8 mouse cellular contexts compared by ENCODE assay signal in the genomic region with DNA sequence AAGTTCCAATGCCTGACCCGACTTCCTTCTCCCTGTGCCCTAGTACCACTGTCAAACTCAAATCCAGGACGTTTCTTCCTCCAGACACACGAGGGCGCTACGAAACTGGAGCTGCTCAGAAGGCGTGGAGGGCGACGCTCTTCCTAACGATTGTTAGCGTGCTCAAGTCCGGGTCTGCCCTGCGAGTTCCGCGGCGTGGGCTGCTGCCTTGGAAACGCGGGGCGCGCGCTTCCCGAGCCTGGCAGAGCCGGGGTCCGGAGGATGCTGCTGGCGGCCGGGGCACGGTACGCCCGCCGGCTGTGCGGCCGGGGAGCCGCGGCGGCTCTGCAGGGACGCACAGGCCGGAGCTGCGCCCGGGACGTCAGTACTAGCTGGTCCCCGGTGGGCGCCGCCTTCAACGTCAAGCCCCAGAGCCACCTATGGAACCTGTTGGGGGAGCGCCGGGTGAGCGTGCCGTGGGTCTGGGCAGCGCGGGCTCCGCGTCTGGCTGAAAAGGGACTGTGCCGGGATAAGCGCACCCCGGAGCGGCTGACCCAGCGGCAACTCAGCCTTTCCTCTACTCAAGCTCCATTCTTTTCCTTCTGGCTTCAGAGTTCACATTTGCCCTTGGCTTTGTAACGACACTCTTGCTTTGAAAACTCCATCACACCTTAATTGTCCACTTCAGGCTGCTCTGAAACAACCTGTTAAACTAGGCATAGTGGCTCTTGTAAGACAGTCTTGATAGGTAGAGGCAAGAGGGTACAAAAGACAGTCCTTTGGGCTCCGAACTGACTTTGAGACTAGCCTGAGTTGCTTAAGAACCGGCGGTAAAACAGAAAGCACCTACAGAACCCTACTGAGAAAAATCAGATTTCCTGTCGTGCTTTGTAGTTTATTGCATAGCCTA. TPM values are rescaled to one million over a fixed set of nuclear protein-coding genes. Genes with fewer than 3 reads are reported as not detected.
DNase-seq lines count a peak whose midpoint lies in the region; ATAC-seq and TF ChIP-seq lines count a peak whose summit lies in the region.

A gene (plus strand): TSS at position 147 of the 889 bp plus-strand sequence.

- H3K4me3 ChIP-seq in bone marrow macrophage, adult 2 months (ENCODE audit: insufficient read depth, low read length), result peak within 1 kb of the TSS; percentile 82
- peak within 1 kb of the TSS; percentile 90 for H3K4me3 ChIP-seq in embryonic fibroblast, embryonic 13.5 days (ENCODE audit: insufficient read depth, low read length)
- peak within 1 kb of the TSS; percentile 69 for H3K4me3 ChIP-seq in kidney, embryonic 14.5 days (ENCODE audit: low read length)
- H3K4me3 ChIP-seq in limb, embryonic 15.5 days, result peak within 1 kb of the TSS; percentile 81

- whole genome bisulfite sequencing in kidney, embryonic 14.5 days, result under 1% methylated on average over 61 of the region's 61 CpGs
- WGBS in limb, embryonic 15.5 days, result under 1% methylated on average over 61 of the region's 61 CpGs

- H3K27me3 ChIP-seq in kidney, embryonic 14.5 days (ENCODE audit: control insufficient read depth, insufficient read depth, low read length), result no peaks in the 10 kb centered on the region
- 0 out of 2 replicates have a peak, but pooled peaks cover 4% of the 10 kb centered on the region for H3K27me3 ChIP-seq in limb, embryonic 15.5 days

- H3K36me3 ChIP-seq in kidney, embryonic 14.5 days (ENCODE audit: control insufficient read depth, insufficient read depth, low read length), result peaks cover 5% of the 10 kb centered on the region; the same call in 1 of the 2 replicates
- H3K36me3 ChIP-seq in limb, embryonic 15.5 days, result peaks cover 14% of the 10 kb centered on the region

- peak; percentile 94 for DNase-seq in A20 (ENCODE audit: low read depth, low spot score)
- DNase-seq in heart, adult 9 months (ENCODE audit: low spot score in 2 of 2), result peak; percentile 71 to 83
- DNase-seq in monocyte, adult 2 months (ENCODE audit: low read depth in 1 of 2, low spot score in 2 of 2), result peak; percentile 40 to 71
- peak; percentile 82 to 85 for DNase-seq in spleen, postnatal 36 days (ENCODE audit: low spot score in 2 of 2)

- H3K9me3 ChIP-seq in kidney, embryonic 14.5 days (ENCODE audit: control insufficient read depth, low read length), result no peaks in the 10 kb centered on the region
- H3K9me3 ChIP-seq in limb, embryonic 15.5 days, result no peaks in the 10 kb centered on the region

- H3K4me1 ChIP-seq in bone marrow macrophage, adult 2 months (ENCODE audit: control insufficient read depth, insufficient read depth, low read length), result peaks cover 13% of the 10 kb centered on the region
- no peaks in the 10 kb centered on the region for H3K4me1 ChIP-seq in embryonic fibroblast, embryonic 13.5 days (ENCODE audit: control insufficient read depth, insufficient read depth, low read length)
- no peaks in the 10 kb centered on the region for H3K4me1 ChIP-seq in kidney, embryonic 14.5 days (ENCODE audit: control insufficient read depth, insufficient read depth, low read length)
- H3K4me1 ChIP-seq in limb, embryonic 15.5 days, result no peaks in the 10 kb centered on the region; the same call in 1 of the 2 replicates

- peak; percentile 87 for ATAC-seq in kidney, embryonic 14.5 days (ENCODE audit: low FRiP score, low TSS enrichment)
- peak; percentile 87 for ATAC-seq in limb, embryonic 15.5 days (ENCODE audit: insufficient number of reproducible peaks, low FRiP score, low TSS enrichment, low read depth)

- no peak within 1 kb of the TSS for H3K27ac ChIP-seq in bone marrow macrophage, adult 2 months (ENCODE audit: insufficient read depth, low read depth, low read length)
- H3K27ac ChIP-seq in embryonic fibroblast, embryonic 13.5 days (ENCODE audit: insufficient read depth, low read length), result no peak within 1 kb of the TSS
- no peak within 1 kb of the TSS for H3K27ac ChIP-seq in kidney, embryonic 14.5 days (ENCODE audit: low read depth, low read length)
- peak within 1 kb of the TSS; percentile 43; the same call in 1 of the 2 replicates for H3K27ac ChIP-seq in limb, embryonic 15.5 days

- TF ChIP-seq POLR2A in bone marrow macrophage, adult 2 months (IDR thresholded peaks at IDR 0.05; ENCODE audit: borderline replicate concordance, low read depth, low read length), result no peak
- TF ChIP-seq POLR2A in embryonic fibroblast, embryonic 13.5 days (IDR thresholded peaks at IDR 0.05; ENCODE audit: low read depth, low read length), result peak; percentile 44; the same call in 1 of the 2 replicates

- peak within 1 kb of the TSS; percentile 75 for H3K4me2 ChIP-seq in kidney, embryonic 14.5 days (replicated peaks; ENCODE audit: low read depth, low read length)
- H3K4me2 ChIP-seq in limb, embryonic 15.5 days, result peak within 1 kb of the TSS; percentile 73

- peak; percentile 61 for TF ChIP-seq CTCF in bone marrow macrophage, adult 2 months (IDR thresholded peaks at IDR 0.05; ENCODE audit: low read depth, low read length)
- peak; percentile 96 for TF ChIP-seq CTCF in embryonic fibroblast, embryonic 13.5 days (IDR thresholded peaks at IDR 0.05; ENCODE audit: borderline replicate concordance, insufficient read depth, low read length)

- H3K9ac ChIP-seq in kidney, embryonic 14.5 days (ENCODE audit: low read depth, low read length), result peak within 1 kb of the TSS; percentile 76
- H3K9ac ChIP-seq in limb, embryonic 15.5 days, result peak within 1 kb of the TSS; percentile 71

RNA-seq across cellular contexts. Expression of the gene that starts here (rescaled TPM):
- polyA plus RNA-seq in bone marrow macrophage, adult 2 months (2012; ENCODE audit: insufficient read depth, insufficient read length, missing spikeins), result 6.9 and 8.0 TPM in 2 replicates
- polyA plus RNA-seq in embryonic fibroblast, embryonic 13.5 days (2011; ENCODE audit: insufficient read length, low read depth, missing spikeins), result 9.4 and 9.6 TPM in 2 replicates
- polyA plus RNA-seq in kidney, embryonic 14.5 days (2014; fragmentation: Nextera tagmentation; extraction: Ambion mirVana), result 16.3 and 26.5 TPM in 2 replicates
- 16.4 and 18.4 TPM in 2 replicates for polyA plus RNA-seq in limb, embryonic 15.5 days (2015; fragmentation: Nextera tagmentation; extraction: Ambion mirVana)
